Mouse (Mus musculus) urinary bladder, postnatal 25 days (tissue): Measurements from ENCODE around the gene 1700012B07Rik.
A peak's percentile ranks its signal among the peaks of the same experiment; 100 is the strongest.

Source experiments
- DNase-seq: peaks from one replicate; pipeline ENCODE4 v3.0.0; 2022; ENCODE audit warnings: low spot score

1700012B07Rik gene

GRCm38 (mm10) chr11:109846343-109846742, 18.5 kb upstream of the 1700012B07Rik start:
- no peak for DNase-seq

GRCm38 (mm10) chr11:109845601-109846000, 17.8 kb upstream of the 1700012B07Rik start:
- no peak for DNase-seq

GRCm38 (mm10) chr11:109844466-109844865, 16.6 kb upstream of the 1700012B07Rik start:
- no peak for DNase-seq

GRCm38 (mm10) chr11:109830368-109830767, 2.5 kb upstream of the 1700012B07Rik start:
- DNase-seq = no peak

- DNase-seq = no peak
These were observed 5.6 kb downstream of the 1700012B07Rik start for GRCm38 (mm10) chr11:109822280-109822679.

- no peak for DNase-seq
These were observed 10.4 kb downstream of the 1700012B07Rik start for GRCm38 (mm10) chr11:109817405-109817804.

- peak; percentile 15 for DNase-seq
These were observed 10.9 kb downstream of the 1700012B07Rik start for GRCm38 (mm10) chr11:109816911-109817310.

GRCm38 (mm10) chr11:109811721-109812120, 16.1 kb downstream of the 1700012B07Rik start:
- DNase-seq = no peak

- no peak for DNase-seq
These were observed 18.5 kb downstream of the 1700012B07Rik start for GRCm38 (mm10) chr11:109809175-109809855.

- DNase-seq = no peak
These were observed 26.3 kb downstream of the 1700012B07Rik start for GRCm38 (mm10) chr11:109801515-109801914.

- no peak for DNase-seq
These were observed 30.3 kb downstream of the 1700012B07Rik start for GRCm38 (mm10) chr11:109797531-109797930.

GRCm38 (mm10) chr11:109795536-109795935, 32.3 kb downstream of the 1700012B07Rik start:
- DNase-seq = no peak

GRCm38 (mm10) chr11:109793578-109793977, 34.3 kb downstream of the 1700012B07Rik start:
- no peak for DNase-seq

- no peak for DNase-seq
These were observed 35.3 kb downstream of the 1700012B07Rik start for GRCm38 (mm10) chr11:109792401-109792997.

- DNase-seq = no peak
These were observed 35.9 kb downstream of the 1700012B07Rik start for GRCm38 (mm10) chr11:109791965-109792364.

GRCm38 (mm10) chr11:109790221-109790620, 37.6 kb downstream of the 1700012B07Rik start:
- no peak for DNase-seq

- no peak for DNase-seq
These were observed 42.5 kb downstream of the 1700012B07Rik start for GRCm38 (mm10) chr11:109785392-109785791.

GRCm38 (mm10) chr11:109771381-109771780, 56.5 kb downstream of the 1700012B07Rik start:
- no peak for DNase-seq

GRCm38 (mm10) chr11:109770185-109770584, 57.7 kb downstream of the 1700012B07Rik start:
- no peak for DNase-seq

- DNase-seq = no peak
These were observed 58.8 kb downstream of the 1700012B07Rik start for GRCm38 (mm10) chr11:109769091-109769490.

GRCm38 (mm10) chr11:109760063-109760462, 67.8 kb downstream of the 1700012B07Rik start:
- DNase-seq = no peak

GRCm38 (mm10) chr11:109758616-109759215, 69.1 kb downstream of the 1700012B07Rik start:
- no peak for DNase-seq

- no peak for DNase-seq
These were observed 73.7 kb downstream of the 1700012B07Rik start for GRCm38 (mm10) chr11:109754105-109754602.
